Mouse (Mus musculus) large intestine, adult 2 months (tissue): ENCODE measurements at regions not wholly inside any gene's neighbourhood (a gene's known extent, or its start where the extent isn't known, plus 50 kb on each side); places are given as distances from the start of the nearest gene placed in this dataset.

Source experiments
- DNase-seq: peaks from one replicate; pipeline ENCODE4 v3.0.0-alpha.2; 2012; ENCODE audit warnings: low read depth, low spot score
- WGBS: fragments of 180-500 bp; shearing (Covaris S2); methylation state at CpG from one replicate; pipeline ENCODE4 v1.1.7; 2018; 5-methylcytosine and 5-hydroxymethylcytosine counted together

DNA sequence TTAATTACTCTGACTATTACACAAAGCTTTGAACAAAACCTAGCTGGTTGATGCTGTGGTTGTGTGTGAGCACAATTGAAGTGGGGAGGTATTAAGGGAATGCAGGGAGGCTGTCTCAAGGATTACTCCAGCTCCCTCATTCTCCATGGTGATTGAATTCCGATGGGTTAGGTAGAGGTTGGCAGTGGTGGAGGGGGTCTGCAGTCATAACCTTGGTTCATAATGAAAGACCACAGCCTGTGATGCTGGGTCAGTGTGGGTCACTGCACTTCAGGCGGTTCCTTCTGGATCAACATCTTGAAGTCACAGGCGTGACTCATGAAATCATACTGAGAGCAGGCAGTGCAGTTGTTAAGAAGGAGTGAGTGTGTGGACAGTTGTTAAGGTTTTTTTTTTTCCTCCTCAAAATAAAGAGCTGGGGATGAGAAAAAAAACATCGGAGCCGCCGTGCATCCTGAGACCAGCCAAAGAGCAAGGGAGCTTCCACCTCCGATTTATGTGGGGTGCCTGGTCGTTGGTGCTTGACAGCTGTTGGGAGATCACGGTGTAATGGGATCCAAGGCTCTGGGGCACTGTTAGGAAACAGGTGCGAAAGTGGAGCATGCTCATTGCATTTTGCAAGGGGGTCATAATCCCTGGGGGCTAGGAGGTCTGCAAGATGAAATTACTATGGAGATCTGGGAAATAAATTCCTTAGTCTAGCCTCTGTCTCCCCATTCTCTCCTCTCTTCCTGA is 161.5 kb upstream of the Cops8 start:
- WGBS, result 72% methylated on average over 10 of the region's 10 CpGs
- DNase-seq, result no peak

DNA sequence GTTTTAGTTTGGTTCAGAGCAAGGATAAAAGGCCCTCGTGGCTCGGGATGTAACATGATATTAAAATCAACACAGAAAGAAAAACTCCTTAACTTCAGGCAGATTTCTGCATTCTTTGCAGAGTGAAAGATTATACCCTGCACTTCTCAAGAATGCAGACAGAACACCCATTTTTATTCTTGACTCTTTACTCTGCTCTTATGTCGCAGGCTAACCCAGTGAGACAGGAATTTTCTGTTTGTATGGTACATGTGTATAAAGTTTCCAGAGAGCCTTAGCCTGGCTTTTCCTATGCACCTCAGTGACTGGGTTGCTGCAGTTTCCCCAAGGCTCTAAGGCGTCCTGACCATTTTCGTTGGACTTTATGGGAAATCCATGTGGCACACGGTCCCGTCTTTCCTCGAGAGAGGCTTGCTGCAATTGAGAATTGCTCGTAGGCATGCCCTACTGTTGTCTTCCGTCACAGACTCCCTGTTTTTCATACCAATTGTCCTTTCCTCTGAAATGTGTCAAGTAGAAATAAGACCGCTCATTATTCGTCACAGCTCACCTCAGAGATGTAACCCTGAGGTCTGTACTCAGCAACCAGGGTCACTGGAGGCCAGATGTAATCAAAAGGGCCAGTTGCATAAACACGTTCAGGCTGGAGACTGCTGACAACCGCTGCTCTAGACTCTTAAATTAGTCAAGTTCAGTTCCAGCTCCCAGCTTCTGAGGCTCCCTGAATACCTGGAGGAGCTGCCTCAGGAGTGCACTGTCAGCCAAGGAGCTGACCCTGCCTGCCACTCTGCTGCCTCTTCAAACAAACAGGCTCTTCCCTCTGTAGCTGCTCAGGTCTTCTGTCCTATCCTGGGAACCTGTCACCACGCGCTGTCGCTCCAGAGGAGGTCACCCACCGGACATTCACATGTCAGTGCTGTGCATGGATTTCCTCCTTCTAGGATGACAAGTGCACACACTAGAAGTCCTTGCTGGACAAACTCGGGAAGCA is 160.2 kb upstream of the Cops8 start:
- no peak for DNase-seq
- WGBS, result 68% methylated on average over 19 of the region's 19 CpGs

DNA sequence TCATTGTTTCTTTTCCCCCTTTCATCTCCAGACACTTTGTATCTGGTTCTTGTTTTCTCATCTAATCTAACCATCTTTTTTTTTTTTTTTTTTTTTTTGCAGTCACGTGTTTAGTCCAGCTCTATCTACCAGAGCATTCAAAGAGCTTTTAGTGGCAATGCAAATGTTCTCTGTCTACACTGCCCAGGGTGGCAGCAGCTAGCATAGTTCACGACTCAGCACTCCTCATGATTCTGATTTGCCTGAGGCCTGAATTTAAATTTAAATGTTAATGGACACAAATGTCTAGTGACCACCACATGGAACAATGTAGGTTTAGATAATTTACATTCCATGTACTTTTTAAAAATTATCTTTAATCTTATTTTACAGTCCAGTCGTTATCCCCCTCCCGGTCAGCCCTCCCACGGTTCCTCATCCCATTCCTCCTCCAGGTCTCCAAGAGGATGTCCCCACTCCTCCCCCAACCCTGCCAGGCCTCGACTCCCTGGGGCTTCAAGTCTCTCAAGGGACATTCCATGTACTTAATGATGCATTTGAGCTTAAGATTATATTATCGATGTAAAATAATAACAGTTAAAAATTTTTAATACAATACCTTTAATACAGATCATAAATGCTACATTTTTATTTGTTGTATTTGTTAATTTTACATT is 153.1 kb upstream of the Cops8 start:
- DNase-seq, result no peak
- 78% methylated on average over 7 of the region's 7 CpGs for WGBS

DNA sequence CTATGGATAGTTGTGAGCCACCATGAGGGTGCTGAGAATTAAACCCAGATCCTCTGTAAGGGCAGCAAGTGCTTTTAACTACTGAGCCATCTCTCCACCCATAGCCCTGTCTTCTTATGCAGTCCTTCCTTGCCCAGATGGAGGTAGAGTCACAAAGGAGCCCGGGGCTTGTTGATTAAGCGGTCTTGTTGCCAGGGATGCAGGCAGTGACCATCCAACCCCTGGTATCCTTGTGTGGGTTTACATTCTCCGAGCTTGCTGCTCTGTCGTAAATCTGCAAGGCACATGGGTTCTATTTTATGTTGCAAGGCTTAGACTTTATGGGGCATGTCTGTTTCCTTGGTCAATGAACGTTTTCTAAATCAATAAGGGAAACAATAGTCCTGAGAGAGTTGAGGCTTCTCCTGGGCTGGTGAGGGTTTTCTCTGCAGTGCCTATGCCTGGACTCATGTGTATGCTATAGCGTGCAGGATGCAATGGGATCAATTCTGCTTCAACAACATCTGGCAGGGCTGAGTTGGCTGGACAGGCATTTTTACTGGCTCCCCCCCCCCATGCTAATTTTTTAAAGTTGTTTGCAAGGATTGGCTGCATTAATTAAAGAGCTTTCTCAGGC is 150.7 kb upstream of the Cops8 start:
- WGBS, result 55% methylated on average over 6 of the region's 6 CpGs
- no peak for DNase-seq

DNA sequence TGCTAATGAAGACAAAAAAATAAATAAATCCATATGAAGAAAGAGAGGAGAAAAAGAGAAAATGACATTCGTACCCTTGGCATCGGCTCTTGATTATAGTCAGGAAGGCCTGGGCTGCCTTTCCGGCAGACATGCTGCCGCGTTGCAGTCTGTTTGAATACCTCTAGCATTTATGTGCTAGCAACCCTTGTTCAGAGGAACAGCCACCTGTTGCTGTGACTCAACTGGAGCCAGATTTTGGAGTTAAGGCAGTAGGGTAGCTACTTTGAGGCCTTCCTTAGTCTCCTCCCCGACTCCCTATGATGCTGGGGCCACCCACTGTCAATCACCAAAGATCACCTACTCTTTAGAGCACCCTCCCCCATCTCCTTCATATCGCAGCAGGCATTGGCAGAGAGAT is 148.5 kb upstream of the Cops8 start:
- 76% methylated on average over 7 of the region's 7 CpGs for WGBS
- DNase-seq, result no peak

DNA sequence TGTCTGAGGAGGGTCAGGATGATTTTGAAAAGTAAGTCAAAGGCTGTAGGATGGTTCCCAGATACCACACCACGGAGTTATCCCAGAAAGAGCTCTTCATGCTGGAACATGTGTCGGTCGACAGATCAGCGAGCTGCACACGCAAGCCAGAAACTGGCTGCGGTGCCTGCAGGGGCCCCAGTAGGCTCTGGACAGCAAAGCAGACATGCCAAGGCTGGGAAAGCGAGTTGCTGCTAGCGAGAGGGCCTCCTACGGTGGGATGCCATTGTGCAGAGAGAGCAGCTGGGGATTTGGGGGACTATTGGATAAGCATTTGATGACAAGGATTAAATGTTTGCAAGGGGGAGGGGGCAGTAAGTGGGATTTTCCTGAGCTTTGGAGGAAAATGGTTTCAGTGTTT is 145.4 kb upstream of the Cops8 start:
- DNase-seq, result no peak
- WGBS, result 66% methylated on average over 9 of the region's 9 CpGs

DNA sequence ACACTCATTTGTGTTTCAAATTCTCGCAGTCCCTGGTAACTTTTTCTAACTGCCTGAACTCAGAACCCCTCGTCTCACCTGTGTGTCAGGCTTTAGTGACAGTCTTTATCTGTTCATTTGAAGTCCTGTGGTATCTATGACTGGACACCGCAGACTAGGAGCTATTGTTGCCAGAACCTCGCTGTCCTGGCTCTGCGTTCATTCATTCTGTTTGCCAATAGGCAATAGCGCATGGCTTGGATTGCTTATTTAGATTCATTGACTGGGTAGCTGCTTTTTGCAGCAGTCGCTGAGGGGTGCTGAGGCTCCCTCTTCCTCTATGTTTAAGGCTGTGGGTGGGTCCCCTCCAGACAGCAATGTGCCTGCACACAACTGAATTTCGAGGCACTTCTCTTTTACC is 144.6 kb upstream of the Cops8 start:
- 70% methylated on average over 8 of the region's 8 CpGs for WGBS
- DNase-seq, result no peak

DNA sequence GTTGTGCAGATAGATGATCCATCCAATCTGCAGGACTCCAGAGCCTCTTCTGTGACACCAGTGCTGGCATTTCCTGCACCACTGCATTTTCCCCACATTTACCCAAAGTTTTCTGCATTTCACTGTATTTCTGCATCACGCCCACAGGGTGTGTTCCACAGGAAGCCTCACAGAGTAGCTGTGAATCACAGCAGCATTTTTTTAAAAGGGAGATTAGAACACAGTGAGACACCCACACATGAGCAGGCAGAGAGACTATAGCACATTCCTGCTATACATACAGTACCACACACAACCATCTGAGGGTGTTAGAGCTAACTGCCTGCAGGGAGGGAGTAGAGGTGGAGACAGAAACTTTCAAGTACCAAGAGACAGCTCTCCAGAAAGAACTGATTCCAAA is 141.1 kb upstream of the Cops8 start:
- no peak for DNase-seq
- 71% methylated on average over 1 of the region's 1 CpGs for WGBS

DNA sequence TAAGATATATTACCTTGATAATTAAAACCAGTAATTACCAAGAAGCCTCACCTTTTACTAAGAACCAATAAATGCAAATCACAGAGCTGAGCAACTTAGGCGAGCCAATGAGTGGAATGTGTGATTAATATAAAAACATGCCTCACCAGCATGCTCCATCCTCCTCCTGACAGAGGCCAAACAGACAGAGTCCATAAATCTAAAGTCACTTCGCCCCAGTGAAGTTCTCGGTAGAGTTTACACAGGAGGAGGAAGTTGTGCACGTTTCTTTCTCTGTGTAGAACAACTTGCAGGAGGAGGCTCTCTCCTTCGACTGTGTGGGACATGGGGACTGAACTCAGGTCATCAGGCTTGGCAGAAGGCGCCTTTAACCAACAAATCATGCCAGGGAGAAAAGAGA is 139.5 kb upstream of the Cops8 start:
- 28% methylated on average over 6 of the region's 6 CpGs for WGBS
- no peak for DNase-seq

DNA sequence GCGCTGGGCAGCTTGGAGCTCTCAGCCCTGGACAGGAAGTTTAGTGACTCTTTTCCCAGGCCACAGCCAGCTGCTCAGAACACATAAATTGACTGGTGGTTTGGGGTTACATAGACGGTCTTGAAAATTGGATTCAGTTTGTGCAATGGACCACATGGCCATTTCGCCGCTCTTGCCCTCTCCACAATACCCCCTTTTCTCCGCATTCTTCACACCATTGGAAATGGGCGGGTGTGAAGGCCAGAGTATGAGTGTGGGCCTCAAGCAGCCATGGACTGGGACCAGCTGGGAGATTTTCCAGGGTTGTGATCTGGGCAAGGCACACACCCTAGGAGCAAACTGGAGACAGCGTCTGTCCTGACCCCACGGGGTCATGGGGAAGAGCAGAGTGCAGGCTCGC is 135.1 kb upstream of the Cops8 start:
- 78% methylated on average over 9 of the region's 9 CpGs for WGBS
- no peak for DNase-seq

DNA sequence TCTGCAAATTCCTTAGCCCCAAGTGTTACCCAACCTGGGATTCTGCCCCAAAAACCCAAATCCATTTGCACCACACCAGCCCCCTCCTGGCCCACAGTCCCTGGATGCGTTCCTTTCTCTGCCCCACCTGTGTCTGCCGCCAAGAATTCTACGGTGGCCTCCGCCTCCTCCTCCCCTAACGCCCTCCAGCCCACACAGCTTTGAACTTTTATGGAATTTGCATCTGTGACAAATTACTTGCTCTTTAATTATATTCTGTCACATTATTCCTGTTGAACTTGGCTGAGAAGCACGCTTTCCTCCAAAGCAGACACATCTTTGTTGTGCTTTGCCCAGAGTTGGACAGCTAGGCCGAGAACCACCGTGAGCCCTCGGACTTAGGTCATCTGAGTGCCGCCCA is 131.8 kb upstream of the Cops8 start:
- no peak for DNase-seq
- 36% methylated on average over 10 of the region's 10 CpGs for WGBS

DNA sequence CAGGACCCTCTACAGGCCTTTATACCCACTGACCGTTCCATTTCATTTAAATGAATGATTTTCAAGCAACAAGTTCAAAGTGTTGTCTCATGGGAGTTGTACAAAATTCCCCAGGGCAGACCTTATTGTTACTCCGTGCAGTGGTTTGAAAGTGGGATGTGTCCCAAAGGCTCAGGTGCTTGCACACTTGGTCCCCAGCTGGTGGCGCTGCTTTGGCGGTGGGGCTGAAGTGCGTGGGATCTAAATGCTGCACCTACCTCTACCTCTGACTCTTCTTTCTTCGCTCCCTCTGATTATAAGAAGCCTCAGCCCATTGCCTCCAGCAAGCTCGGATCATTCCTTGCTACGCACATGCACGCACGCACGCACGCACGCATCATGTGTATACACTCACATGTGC is 131.0 kb upstream of the Cops8 start:
- no peak for DNase-seq
- WGBS, result 93% methylated on average over 13 of the region's 13 CpGs

DNA sequence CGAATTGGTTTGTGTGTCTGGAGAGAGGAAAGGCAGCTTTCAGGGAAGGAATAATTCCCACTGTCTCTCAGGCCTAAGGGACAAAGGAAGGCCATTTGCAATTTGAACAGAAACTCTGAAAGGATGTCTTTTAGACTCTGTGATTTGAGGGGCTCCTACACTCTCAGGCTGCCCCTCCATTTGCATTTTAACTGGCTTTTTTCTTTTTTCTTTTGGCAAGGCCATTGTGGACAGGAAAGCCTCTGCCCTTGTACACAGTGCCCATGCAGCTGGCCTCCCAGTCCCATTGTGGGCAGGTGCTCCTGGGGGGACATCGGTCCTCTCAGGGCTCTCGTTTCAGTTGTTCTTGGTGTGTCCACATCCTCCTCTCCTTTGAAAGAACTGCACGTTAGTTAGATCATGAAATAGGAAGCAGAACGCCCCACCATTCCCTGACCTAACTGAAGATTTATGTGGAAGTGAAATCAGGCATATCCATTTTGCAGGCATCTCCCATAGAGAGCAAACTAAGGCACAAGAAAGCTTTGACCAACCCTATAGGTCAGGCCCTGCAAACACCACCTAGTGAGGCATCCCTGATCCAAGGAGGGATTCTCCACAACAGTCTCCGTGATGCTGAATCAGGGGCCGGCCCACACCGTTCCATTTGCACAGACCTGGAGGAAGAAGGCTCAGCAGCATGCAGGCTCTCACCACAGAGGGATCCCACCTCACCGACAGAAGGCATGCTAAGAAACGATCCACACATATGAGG is 127.5 kb upstream of the Cops8 start:
- 84% methylated on average over 10 of the region's 10 CpGs for WGBS
- DNase-seq, result no peak

DNA sequence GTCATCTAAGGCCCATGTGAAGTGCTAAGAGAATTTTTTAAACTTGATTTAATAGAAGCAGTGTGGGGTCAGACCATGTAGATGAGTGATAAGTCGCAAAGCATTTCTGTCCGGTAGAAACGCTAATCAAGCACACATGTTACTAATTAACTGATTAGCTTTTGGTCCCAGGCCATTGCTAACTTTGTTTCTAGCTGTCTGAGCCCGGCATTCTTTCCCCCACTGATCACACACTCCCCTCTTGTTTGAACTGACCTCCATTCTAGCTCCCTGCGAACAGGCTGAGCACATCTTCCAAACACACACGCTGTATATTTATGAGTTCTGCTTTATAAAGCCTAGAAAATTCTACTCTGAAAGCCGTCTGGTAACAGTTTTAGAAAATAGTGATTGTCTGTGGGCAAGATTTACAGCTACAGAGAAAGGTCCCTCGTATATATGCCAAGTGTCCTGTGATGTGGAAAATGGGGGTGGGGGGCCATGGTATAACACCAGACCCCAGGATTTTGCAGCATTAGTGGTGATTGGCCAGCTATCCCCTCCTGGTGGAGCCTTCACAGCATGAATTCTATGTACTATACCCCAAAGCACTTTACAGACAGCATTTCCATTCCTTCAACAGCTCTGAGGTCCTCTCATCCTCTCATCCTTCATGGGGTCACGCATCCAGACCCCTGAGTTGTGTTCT is 126.1 kb upstream of the Cops8 start:
- WGBS, result 50% methylated on average over 9 of the region's 9 CpGs
- DNase-seq, result no peak

DNA sequence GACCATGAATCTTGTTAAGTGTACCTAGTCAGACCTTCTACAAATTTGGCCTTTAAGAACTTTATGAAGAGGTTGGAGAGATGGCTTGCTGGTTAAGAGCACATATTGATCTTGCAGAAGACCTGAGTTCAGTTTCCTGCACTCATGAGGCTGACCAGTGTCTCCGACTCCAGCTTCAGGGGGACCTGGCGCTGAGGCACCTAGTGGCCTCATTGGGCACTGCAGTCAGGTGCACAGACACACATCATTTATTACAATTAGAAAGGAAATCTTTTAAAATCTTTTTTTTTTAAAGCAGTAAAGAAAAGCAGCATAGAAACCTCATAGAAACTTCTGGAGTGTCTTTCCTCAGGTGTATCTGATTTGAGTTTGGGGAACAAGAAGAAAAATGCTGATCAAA is 123.9 kb upstream of the Cops8 start:
- DNase-seq, result no peak
- WGBS, result 93% methylated on average over 2 of the region's 2 CpGs

DNA sequence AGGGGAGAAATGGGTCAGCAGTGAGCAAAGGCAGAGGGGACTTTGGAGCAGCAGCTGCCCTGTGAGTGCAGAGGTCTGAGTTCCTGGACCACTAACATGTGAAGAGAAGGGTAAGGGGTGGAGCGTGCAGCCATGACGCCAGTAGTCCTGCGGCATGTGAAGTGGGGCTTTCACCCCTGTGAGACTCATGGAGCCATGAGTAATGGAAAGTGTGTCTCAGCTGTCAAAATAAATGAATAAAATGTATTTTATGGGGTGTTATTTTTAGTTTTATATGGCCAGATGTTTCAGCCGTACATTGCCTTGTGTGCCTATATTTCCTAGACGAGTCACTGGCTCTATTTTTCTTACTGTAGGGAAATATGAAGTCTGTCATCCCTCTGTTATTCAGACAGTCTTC is 121.5 kb upstream of the Cops8 start:
- no peak for DNase-seq

DNA sequence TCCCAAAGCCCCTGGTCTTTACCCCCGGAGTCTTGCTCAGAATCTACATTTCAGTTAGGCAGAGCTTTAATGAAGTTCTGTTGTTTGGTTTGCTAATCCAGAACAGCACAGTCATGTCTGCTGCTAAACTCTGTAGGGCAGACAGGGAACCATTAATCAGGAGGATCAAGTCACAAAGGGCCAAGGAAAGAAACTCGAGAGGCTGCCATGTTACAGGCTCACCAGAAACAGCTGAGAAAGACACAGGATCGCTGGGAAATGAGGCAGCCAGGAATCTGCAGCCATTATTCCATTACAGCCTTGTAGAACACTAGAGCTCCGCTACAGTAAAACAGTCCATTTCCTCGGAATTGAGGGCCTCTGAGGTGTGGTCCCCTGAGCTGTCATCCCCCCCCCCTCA is 121.1 kb upstream of the Cops8 start:
- no peak for DNase-seq
- 69% methylated on average over 5 of the region's 5 CpGs for WGBS

More for the DNA sequence above, 121.5 kb upstream of the Cops8 start:
- WGBS, result 52% methylated on average over 5 of the region's 5 CpGs

DNA sequence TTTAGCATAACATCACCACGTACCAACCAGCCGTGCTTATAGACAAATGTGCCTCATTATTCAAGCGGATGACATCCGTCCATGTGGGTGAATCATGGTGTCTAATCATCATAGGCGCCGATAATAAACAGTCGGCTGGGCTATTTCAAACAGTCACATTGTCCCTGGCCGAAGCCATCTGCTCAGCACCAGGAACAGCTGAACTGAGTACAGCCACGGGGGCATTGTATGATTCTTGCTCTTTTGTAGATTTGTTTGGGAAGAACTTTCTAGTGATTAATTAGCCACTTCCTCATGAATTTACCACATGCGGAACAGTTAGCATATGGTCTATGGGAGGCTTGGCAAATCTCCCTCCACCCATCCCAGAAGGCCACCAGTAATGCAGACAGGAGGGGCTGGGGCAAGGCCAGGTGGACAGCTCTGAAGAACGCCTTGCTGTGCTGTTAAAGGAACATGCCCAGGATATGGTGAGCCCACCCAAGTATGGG is 116.4 kb upstream of the Cops8 start:
- DNase-seq, result no peak

DNA sequence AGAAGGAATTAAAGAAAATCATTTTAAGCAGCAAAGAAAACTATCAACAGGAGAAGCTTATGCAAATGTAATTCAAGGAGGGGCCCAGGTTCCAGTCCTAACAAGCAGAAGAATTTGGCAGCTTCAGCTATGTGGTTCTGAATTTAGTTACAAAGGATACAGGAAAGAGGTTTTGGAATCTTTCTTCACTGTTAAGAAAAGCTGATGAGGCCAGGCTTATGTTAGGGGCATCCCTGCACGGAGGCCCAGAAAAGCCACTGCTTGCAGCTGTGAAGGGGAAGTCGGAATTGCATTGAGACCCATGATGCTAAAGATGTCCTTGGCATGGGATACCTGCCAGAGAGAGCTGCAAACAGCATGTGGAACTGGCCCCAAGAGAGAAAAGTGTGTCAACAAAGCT is 114.9 kb upstream of the Cops8 start:
- no peak for DNase-seq
- 90% methylated on average over 2 of the region's 2 CpGs for WGBS

More for the DNA sequence above, 116.4 kb upstream of the Cops8 start:
- WGBS, result 66% methylated on average over 11 of the region's 11 CpGs
